Mouse (Mus musculus): ENCODE results near the gene Surf6. TPM values are rescaled to one million over a fixed set of nuclear protein-coding genes. Genes with fewer than 3 reads are reported as not detected.
A peak's percentile ranks its signal among the peaks of the same experiment; 100 is the strongest.
"Not testable (repeated sequence)": the region's sequence is repeated elsewhere in the genome, so short reads cannot be mapped to it uniquely, and the experiment has no call there.

Gene Surf6
- total RNA-seq, 2 experiments from 2014 or later, result 31.5 to 33.9 TPM

DNA sequence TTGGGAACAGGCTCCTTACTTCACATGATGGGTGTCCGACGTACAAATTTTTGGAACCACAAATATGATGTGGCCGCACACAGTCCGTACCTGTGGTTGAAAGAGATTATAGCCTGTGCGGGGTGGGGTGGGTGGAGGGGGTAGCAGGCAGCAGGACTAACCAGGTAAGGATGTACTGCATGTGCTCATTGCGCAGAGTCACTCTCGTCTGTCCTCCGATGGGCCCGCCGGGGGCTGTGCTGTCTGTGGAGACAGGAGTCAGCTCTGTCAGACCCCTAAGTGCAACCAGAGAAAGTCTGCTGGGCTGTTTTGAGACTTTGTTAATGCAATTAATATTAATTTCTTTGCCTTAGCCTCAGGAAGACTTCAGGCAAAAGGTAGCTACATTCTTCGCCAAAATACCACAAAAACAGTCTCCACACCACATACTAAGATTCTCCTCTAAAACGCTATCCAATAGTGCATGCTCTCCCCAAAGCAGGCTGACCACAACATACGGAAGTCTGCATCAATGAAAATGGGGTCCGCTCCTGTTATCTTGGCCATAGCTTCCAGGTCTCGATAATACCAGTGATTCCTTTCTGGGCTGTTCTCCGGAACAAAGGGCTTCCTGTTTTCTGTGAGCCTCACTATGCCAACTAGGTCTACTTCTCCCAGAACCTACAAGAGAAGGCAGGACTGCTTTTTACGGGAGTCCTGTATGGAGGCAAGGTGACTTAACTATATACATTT lies 10.9 kb upstream of the Surf6 start:
- DNase-seq (ENCODE audit: low spot score in 2 of 2), result no peak

DNA sequence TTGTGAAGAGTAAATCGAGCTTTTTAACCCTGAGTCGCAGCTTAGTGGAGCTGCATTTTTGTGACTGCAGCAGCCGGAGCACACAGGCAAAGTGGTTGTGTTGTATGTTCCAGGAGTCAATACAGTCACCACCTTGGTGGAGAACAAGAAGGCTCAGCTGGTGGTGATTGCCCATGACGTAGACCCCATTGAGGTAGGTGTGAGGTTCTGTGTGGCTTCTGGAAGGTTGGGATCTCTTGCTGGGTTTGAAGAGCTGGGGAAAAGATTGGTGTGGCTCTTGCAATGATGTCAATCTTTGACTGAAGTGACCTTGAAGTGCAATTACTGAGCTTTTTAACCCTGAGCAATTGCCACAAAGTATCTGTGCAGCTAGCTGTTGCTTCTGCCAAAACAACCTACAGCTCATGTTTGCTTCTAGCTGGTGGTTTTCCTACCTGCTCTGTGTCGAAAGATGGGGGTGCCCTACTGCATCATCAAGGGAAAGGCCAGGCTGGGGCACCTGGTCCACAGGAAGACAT lies 9.6 kb upstream of the Surf6 start:
- no peak for DNase-seq (ENCODE audit: low spot score in 2 of 2)

DNA sequence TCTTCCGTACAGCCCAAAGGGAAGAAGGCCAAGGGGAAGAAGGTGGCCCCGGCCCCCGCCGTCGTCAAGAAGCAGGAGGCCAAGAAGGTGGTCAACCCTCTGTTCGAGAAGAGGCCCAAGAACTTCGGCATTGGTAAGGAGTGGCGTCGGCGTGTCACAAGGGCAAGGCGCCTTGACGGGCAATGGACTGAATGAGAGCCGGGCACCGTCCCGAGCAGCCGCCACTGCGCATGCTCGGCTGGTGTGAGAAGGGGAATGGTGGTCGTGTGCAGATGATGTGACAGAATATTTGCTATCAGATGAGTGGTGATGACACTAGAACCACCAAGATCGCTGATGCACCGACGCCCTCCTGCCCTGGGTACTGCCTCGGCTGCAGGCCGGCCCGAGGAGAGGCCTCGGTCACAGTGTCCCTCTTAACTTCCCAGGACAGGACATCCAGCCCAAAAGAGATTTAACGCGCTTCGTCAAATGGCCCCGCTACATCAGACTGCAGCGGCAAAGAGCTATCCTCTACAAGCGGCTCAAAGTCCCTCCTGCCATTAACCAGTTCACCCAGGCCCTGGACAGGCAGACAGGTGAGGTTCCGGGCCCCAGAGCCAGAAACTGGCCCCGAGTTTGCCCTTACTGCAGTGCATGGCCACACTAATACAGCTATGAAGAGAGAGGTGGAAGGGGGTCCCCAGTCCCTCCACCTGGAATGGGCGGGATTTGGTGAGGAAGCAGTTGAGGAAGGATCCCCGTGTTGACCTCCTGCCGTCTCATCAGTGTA lies 8.5 kb upstream of the Surf6 start:
- DNase-seq (ENCODE audit: low spot score in 2 of 2), result peak; percentile 73 to 81

DNA sequence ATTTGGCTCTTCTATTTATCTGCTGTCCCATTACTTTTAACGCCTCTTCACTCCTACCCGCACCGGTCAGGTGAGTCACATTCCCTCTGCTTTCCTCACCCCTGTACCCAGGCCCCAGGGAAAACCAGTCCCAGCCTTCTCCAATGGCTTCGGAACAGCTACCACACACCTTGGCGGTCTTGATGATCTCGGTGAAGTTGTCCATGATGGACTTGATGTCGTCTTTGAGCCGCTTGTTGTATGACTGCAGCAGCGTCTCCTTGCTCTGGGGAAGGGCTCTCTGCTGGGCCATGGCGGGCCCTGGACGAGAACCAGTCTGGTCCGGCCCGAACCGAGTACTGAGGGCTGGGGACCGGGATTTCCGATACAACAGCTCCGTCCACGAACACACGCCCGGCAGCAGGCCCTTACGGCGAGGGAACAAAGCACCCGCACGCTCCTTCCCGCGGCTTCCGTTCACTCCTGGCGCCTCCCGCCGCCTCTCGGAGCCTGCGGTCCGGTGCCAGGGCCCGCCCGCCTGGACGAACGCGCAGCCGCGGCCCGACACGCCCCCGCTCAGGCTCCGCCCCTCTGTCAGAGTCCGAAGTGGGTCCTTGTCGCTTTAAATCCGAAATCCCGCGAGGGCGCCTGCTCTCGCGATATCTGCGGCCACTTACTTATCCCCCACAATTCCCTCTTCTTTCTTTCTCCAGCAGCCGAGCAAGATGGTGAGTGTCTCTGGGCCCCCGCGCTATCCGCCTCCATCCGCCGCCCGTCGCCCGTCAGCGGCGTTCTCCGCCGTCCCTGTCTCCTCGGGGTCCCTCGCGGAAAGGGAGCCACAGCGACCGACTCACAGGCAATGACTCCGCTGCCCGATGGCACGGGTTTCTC lies 7.7 kb upstream of the Surf6 start, which contains the start of the genes Med22 and Rpl7a:
Gene Med22 (minus strand): TSS at position 554 of the 870 bp plus-strand sequence.
Gene Rpl7a (plus strand): TSS at position 641 of the 870 bp plus-strand sequence.
- peak; percentile 100 for DNase-seq (ENCODE audit: low spot score in 2 of 2)

DNA sequence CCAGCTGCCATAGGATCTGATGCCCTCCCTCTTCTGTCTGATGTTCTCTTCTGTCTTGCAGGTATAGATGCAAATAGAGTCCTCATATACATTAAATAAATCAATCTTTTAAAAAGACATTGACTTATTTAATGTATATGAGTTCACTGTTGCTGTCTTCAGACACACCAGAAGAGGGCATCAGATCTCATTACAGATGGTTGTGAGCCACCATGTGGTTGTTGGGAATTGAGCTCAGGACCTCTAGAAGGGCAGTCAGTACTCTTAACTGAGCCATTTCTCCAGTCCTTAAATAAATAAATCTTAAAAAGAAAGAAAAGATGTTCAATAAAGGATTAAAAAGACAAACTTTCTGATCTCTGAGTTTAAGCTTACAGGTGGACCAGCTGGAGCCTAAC lies 6.7 kb upstream of the Surf6 start:
- no peak for DNase-seq (ENCODE audit: low spot score in 2 of 2)

DNA sequence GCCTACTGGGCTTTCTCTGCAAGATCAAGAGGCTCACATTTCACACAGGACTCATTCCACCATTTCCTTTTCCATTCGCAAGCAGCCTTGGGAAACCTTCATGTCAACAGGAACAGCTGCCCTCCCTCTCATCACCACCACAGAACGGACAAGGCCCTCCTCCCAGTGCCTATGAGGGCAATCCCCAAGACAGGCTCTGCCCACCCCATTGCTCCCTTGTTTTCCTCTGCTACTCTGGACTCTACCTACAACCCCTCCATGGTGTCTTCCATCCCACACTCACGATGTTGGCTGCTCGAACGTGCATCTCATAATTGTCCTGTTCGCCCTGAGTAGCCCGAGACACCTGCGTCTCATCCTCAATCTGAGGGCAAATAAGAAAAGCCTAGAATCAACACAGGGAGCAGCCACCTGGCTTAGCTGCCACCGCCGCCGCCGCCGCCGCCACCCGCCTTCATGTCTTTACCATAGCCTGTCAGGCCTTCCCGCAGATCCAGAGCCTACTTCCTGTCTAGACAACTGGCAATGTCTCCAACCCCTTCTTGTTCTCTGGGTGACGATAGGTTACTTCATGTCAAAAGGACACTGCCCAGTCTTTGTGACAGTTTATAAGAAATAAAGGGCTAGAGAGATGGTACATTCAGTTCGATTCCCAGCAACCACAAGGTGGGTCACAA lies 6.2 kb upstream of the Surf6 start:
- DNase-seq (ENCODE audit: low spot score in 2 of 2), result no peak

DNA sequence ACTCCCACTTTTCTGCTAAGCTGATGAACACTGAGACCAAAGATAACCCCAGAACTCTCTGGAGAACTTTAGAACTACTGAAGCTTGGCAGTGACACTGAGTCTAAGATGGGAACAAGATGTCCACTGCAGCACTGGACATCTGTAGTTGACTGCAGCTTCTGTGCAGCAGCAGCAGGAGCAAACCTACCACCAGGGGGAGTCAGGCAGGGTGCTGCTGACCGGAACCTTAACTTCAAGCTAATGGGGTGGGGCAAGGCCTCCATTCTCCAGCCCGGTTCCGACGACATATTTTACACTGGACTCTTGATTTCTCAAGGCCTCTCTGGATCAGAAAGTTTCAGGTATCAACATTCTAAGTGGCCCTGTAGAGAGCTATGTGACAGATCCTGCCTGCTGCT lies 4.4 kb upstream of the Surf6 start:
- DNase-seq (ENCODE audit: low spot score in 2 of 2), result no peak

DNA sequence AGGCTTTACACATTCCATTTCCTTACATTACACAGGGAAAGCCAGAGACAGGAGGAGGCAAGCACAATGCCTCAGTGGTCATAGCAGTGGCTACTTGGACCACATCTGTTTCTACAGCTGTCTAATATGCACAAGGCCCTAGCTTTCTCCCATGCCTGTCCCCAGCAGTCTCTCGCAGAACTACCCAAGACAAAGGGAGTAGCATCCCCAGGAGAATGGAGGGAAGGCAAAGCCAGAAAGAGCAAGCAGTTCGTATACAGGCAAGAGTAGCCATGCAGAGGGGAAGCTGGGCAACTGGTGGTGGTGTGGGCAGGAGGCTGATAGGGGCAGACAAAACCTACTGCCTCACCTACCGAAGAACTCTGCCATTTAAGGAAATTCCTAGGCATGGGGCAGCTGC lies 3.8 kb upstream of the Surf6 start:
- no peak for DNase-seq (ENCODE audit: low spot score in 2 of 2)

DNA sequence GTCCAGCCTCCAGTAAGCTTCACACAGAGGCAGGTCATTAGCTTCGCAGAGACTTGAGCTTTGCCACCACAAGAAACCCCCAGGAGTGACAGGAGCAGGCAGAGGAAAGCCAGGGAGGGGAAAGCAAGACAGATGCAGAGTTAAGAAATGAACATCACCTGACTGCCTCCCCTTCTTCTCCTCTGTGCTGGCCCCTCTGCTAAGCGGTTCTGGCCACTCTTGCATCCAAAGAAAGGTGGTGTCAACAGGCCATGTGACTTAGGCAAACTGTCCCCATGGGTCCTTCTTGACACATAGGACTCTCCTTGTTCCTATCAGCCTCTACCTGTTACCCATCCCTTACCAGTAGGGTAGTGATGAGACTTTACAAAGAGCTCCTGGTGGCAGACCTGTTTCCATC lies 3.3 kb upstream of the Surf6 start:
- no peak for DNase-seq (ENCODE audit: low spot score in 2 of 2)

DNA sequence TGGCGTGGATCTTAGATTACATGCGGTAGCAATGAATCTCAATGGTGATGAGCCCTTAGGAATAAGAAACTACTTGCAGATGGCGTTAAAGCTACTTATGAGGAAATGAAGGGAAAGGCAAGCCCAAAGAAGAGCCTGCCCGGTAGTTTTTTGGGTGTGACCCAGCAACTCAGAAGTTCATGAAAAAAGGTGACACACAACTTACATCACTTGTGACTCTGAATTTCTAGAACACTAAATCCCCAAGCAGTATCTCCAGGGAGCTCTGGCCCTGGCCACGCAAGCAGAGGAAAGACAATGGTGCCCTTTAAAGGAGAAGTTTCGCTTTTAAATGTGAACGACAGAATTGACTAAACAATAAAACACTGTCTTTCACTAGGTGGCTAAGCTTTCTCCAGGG lies 632 bp upstream of the Surf6 start:
- DNase-seq (ENCODE audit: low spot score in 2 of 2), result no peak

DNA sequence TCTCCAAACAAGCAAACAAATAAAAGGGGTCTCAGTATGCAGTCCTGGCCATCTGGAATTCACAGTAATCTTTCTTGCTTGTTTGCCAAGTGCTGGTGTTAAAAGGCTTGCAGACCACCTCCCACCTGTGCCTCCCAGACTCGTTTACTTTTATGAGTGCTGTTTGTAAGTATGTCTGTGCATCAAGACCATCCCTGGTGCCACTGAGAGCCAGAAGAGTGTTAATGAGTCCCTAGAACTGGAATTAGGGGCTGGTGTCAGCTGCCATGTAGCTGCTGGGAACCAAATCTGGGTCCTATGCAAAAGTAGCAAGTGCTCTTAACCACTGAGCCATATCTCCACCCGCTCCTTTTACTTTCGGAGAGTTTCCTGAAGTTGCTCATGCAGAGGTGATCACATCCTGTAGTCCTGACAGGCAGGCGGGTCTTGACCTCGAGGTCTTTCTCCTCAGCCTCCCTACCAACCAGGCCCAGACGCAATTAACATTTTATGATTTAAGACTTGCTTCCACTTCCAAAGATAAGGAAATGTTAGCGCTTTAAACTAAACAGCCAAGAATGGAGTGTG lies 762 bp downstream of the Surf6 start:
- DNase-seq (ENCODE audit: low spot score in 2 of 2), result no peak

DNA sequence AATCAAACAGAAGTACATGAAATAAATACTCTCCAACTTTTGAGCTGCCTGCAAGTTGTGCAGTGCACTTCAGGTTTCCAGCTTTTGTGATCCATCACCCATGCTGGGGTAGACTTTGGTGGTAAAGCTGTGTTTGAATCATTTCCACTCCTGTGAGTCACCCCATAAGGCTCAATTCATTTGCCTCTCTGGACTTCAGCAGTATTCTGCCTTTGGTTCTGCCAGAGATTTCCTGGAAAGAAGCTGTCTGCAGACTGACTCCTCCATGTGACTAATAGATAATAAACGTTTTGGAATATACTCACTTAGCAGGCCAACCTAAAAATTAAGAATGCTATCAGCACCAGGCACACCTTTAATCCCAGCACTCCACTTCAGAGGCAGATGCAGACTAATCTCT lies 1.9 kb downstream of the Surf6 start:
- DNase-seq (ENCODE audit: low spot score in 2 of 2), result no peak

DNA sequence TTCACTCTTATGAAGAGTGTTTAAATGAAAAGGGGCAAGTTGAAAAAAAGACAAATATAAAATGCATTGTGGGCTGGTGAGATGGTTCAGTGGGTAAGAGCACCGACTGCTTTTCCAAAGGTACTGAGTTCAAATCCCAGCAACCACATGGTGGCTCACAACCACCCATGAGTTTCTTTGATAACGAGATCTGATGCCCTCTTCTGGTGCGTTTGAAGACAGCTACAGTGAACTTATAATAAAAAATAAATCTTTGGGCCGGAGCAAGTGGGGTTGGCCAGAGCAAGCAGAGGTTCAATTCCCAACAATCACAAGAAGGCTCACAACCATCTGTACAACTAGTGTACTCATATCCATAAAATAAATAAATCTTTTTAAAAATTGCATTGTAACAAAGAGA lies 6.8 kb downstream of the Surf6 start:
- no peak for DNase-seq (ENCODE audit: low spot score in 2 of 2)

DNA sequence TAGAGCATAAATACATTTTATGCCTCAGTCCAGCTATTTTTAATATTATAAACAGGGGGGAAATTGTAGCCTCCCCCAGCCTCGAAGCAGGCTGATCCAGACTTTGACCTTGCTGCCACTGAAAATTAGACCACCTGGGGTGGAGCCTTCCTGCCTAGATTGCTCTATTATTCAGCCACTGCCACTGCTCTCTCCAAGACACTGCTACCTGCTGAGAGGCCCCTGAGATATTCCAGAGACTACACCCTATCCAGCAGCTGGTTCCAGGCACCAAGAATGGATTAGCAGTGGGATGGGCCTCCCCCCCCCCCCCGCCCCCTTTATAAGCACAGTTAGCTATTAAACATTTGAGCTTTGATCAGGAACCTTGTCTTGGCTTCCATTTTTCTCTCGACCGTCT lies 16.5 kb downstream of the Surf6 start:
- DNase-seq (ENCODE audit: low spot score in 2 of 2), result not testable (repeated sequence)

DNA sequence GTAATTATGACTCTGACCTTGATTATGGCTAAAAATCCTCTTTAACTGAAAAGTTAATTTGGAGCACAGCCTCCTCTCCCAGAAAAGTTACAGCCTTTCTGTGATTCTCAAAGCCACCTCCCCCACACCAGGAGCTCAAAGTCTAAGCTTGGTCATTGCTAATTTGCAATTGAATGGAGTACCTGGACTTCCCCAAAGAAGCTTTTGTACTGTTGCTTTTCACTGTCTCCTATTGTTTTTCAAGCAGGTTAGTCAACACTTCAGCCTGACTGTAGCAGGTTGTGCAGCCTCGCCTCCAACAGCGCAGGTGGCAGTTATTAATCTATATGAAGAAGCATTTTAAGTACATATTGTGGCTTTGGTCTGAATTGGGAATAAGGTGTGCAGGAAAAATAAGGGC lies 17.1 kb downstream of the Surf6 start:
- not testable (repeated sequence) for DNase-seq (ENCODE audit: low spot score in 2 of 2)

DNA sequence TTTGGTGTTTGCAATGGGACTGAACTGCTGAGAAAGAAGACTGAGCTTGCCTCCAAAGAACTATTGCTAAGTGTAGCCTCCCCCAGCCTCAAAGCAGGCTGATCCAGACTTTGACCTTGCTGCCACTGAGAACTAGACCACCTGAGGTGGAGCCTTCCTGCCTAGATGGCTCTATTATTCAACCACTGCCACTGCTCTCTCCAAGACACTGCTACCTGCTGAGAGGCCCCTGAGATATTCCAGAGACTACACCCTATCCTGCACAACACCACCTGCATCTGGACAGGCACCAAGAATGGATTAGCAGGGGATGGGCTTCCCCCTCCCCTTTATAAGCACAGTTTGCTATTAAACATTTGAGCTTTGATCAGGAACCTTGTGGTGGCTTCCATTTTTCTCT lies 24.1 kb downstream of the Surf6 start:
- DNase-seq (ENCODE audit: low spot score in 2 of 2), result no peak

DNA sequence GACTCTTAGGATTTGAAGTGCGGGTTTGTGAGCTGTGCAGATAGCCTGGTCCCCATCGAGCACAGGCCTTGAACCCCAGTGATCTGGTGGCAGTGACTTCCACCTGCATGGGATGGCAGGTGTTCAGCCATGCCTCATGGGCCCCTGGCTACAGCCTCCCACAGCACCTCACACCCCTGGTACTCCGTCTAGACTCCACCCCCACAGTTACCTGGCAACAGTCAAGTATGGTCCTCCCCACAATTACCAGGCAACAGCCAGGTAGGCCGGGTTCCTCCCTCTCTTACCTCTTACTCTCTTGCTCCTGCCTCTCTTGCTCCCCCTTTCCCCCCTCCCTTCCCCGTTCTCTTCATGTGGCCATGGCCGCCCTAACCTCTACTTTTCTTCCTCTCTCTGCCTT lies 32.0 kb downstream of the Surf6 start:
- DNase-seq (ENCODE audit: low spot score in 2 of 2), result no peak

DNA sequence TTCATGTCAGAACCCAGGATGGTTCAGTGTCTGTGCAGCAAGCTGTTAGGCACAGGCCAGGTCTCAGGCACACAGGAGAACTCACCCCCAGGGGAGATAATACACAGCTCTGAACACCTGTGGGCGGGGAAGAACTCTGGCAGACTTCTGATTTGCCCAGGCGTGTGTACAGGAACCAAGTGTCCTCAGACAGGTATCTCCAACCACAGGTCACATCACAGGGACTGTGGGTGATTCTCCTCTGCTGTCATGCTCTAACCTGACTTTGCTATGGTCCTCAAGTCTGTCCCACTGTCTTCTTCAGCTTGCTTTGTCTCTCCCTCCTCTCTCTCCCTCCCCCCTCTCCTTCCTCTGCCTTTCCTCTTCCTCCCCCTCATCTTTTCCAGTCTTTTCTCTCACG lies 37.8 kb downstream of the Surf6 start, which contains the start of gene Abo:
Gene Abo (minus strand): TSS at position 101 of the 400 bp plus-strand sequence.
- DNase-seq (ENCODE audit: low spot score in 2 of 2), result no peak

DNA sequence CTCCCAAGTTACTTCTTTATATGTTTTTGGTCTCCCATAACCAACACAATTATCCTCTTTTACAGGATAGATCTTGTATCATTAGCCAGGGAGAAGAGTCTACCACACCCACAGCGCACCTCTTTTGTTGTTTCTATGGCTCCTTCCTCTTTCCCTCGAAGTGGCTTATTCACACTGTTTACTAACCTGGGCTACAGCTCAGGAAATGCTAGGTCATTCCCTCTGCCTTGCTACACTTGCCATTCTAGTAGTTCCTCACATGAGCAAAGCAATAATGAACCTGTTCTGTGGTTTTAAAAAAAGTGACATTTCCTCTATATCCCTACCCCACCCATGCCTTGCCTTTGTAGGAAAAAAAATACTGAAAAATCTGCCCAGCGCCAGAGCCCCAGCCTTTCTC lies 39.8 kb downstream of the Surf6 start:
- no peak for DNase-seq (ENCODE audit: low spot score in 2 of 2)

DNA sequence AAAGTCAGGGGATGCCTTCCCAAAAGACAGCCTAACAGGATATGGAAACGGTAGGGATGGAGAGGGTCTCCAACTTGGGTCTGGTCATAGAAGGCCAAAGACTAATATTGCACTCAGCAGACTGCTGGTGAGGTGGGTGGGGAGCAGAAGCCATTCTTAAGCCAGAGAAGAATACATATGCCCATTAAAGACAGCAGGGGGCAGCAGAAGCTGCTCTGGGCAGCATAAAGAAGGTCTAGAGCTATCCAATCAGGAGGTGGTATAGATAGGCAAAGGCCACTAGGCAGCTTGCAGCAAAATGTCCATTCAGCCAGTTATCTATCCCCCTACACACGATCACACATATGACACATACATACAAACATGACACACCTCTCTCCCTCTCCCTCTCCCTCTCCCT lies 55.0 kb downstream of the Surf6 start:
- DNase-seq (ENCODE audit: low spot score in 2 of 2), result peak; percentile 6 to 15
